Mouse (Mus musculus): ENCODE data around the gene Tpx2. TPM values are rescaled to one million over a fixed set of nuclear protein-coding genes. Genes with fewer than 3 reads are reported as not detected.

Gene Tpx2
- polyA plus RNA-seq, 1 experiment from 2014 or later = 66.5 TPM

DNA sequence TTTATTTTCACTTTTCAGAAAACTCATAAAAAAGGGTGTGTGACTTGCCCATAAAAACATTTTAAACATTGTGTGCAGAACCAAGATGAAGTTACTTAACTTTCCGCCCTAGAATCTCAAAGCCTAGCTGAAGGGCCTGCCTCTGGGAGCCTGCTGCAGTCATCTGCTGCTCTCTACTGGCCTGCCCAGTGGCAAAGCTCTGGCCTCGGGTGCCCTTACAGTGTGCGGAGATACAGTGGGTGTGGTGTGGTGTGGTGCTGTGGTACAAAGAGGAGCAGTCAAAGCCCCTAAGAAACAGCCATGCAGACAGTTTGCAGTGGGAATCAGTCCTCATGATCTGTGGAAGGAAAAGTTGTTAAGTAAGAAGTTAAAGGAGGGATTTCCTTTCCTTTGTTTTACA lies 39.5 kb downstream of the Tpx2 start:
- 89% methylated on average over 3 of the region's 3 CpGs for WGBS
- Histone ChIP-seq H3K4me3 (replicated peaks) (no peak overlapping the region), H3K9ac (no peak overlapping the region), H3K9me3 (no peaks in the 10 kb centered on the region), H3K27ac (no peak overlapping the region), H3K4me1 (no peaks in the 10 kb centered on the region), H3K36me3 (peaks cover 64% of the 10 kb centered on the region), H3K27me3 (replicated peaks) (no peaks in the 10 kb centered on the region), H3K4me2 (no peak overlapping the region)
- ATAC-seq (ENCODE audit: insufficient read depth, low FRiP score, low read depth) = no peak

DNA sequence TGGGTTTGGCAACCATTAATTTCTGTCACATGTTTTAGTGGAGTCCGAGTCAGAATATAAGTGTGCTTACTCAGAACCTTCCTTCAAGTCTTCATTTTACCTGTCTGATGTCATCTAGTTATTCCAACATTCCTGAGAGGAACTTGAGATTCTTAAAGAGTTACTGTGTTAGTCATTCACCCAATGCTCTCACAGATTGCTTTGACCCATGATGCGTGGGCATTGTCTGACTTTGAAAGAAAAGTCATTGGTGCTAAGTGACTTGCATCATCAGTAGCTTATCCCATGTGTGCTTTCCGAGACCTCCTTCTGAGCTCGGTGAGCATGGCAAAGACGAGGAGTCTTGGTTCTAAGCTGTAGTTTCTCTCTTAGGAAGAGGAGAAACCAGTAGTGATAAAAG lies 41.0 kb downstream of the Tpx2 start:
- Histone ChIP-seq H3K4me1 (no peaks in the 10 kb centered on the region), H3K27me3 (replicated peaks) (no peaks in the 10 kb centered on the region), H3K36me3 (peaks cover 73% of the 10 kb centered on the region), H3K9ac (no peak overlapping the region), H3K27ac (no peak overlapping the region), H3K9me3 (no peaks in the 10 kb centered on the region), H3K4me2 (no peak overlapping the region), H3K4me3 (replicated peaks) (no peak overlapping the region)
- ATAC-seq (ENCODE audit: insufficient read depth, low FRiP score, low read depth) = no peak
- WGBS = 95% methylated on average over 5 of the region's 5 CpGs

DNA sequence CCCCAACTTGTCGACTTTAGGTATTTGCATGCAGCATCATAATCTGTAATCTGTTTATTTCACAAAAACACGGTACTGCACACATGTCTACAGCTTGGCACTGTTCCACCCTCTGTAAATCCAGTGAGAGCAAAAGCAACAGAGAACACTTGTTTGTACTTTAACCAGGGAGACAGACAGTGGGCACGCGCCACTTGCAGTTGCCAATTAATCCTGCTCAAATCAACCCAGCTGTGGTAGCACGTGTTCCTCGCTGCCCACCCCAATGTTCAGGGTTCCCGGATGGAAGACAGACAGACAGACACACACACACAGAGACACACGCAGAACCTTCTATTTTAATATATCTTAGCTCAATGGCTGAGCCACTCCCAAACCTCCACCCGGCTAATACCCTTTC lies 48.1 kb downstream of the Tpx2 start:
- no peak for ATAC-seq (ENCODE audit: insufficient read depth, low FRiP score, low read depth)
- 89% methylated on average over 9 of the region's 9 CpGs for WGBS
- H3K36me3 ChIP-seq = peaks cover 45% of the 10 kb centered on the region
- H3K4me3 ChIP-seq (replicated peaks) = no peak overlapping the region
- H3K4me1 ChIP-seq = no peaks in the 10 kb centered on the region
- no peak overlapping the region for H3K4me2 ChIP-seq
- H3K9ac ChIP-seq = no peak overlapping the region
- H3K27ac ChIP-seq = no peak overlapping the region
- no peaks in the 10 kb centered on the region for H3K9me3 ChIP-seq
- no peaks in the 10 kb centered on the region for H3K27me3 ChIP-seq (replicated peaks)

DNA sequence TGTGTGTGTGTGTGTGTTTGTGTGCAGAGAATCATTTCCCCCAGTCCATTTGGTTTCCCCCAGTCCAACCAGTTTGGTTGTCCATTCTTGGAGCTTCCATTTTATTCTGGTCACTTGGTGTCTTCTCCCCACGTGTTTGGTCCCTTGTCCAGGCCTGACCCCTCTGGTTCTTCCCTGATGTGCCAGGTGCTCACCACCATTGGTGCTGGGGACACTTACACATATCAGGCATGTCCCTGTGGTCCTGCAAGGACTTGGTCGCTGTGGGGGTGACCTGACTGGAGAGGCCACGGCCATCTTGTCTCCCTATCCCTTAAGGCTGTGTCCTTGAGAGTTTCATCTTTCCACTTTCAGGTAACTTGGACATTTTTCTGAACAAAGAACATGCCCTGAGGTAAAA lies 49.2 kb downstream of the Tpx2 start:
- Histone ChIP-seq H3K9ac (no peak overlapping the region), H3K27me3 (replicated peaks) (no peaks in the 10 kb centered on the region), H3K4me1 (no peaks in the 10 kb centered on the region), H3K4me2 (no peak overlapping the region), H3K4me3 (replicated peaks) (no peak overlapping the region), H3K36me3 (peaks cover 36% of the 10 kb centered on the region), H3K27ac (no peak overlapping the region), H3K9me3 (no peaks in the 10 kb centered on the region)
- 88% methylated on average over 3 of the region's 3 CpGs for WGBS
- ATAC-seq (ENCODE audit: insufficient read depth, low FRiP score, low read depth) = no peak

DNA sequence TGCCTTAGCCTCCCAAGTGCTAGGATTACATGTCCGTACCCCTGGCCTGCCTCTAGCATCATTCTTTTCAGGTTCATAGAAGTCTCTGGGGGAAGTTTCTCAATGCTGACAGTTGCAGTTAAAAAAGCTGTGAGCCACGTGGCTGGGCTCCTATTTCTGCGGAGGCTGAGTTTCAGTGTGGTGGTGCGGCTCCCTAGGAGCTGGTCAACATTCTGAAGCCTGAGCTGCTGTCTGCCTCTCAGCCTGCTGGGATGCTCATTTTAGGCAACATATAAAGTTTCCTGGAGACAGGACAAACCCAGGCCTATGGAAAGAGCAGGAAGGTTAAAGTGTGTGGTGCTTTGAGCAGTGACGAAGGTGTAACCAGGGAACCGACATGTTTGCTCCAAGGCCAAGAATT lies 51.2 kb downstream of the Tpx2 start:
- Histone ChIP-seq H3K27ac (no peak overlapping the region), H3K4me1 (no peaks in the 10 kb centered on the region), H3K27me3 (replicated peaks) (no peaks in the 10 kb centered on the region), H3K36me3 (peaks cover 17% of the 10 kb centered on the region), H3K4me2 (no peak overlapping the region), H3K9me3 (no peaks in the 10 kb centered on the region), H3K4me3 (replicated peaks) (no peak overlapping the region), H3K9ac (no peak overlapping the region)
- no peak for ATAC-seq (ENCODE audit: insufficient read depth, low FRiP score, low read depth)
- 62% methylated on average over 6 of the region's 6 CpGs for WGBS

DNA sequence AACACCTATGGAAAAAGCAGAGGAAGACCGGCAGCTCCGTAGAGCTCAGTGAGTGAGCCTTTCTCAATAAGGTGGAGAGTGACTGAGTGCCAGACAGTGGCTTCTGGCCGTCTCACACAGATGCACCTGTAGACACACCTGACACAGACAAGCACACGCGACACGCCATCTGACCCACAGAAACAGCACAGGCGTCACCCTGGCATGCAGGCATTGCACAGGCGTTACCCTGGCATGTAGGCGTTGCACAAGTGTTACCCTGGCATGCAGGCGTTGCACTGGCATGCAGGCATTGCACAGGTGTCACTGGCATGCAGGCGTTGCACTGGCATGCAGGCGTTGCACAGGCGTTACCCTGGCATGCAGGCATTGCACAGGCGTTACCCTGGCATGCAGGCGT lies 53.5 kb downstream of the Tpx2 start:
- ATAC-seq (ENCODE audit: insufficient read depth, low FRiP score, low read depth) = no peak
- WGBS = 89% methylated on average over 15 of the region's 15 CpGs
- H3K27ac ChIP-seq = no peak overlapping the region
- no peak overlapping the region for H3K9ac ChIP-seq
- no peak overlapping the region for H3K4me3 ChIP-seq (replicated peaks)
- H3K4me1 ChIP-seq = peaks cover 10% of the 10 kb centered on the region; the same call in 1 of the 2 replicates
- no peak overlapping the region for H3K4me2 ChIP-seq
- no peaks in the 10 kb centered on the region for H3K9me3 ChIP-seq
- no peaks in the 10 kb centered on the region for H3K27me3 ChIP-seq (replicated peaks)
- H3K36me3 ChIP-seq = 0 out of 2 replicates have a peak, but pooled peaks cover 2% of the 10 kb centered on the region

DNA sequence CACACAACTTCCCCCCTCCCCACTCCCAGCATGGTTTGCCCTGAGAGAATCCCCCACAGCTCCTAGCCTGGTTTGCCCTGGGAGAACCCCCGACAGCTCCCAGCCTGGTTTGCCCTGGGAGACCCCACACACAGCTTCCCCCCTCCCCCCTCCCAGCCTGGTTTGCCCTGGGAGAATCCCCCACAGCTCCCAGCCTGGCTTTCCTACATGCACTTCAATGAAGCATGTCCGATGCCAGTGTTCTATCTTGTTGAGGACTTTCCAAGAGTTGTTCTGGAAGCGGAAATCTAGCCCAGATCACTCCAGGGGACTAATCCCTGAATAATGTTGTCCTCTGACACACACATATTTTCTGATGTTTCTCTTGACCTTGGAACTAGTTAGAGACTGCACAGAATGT lies 54.9 kb downstream of the Tpx2 start:
- H3K27me3 ChIP-seq (replicated peaks) = no peaks in the 10 kb centered on the region
- 46% methylated on average over 3 of the region's 3 CpGs for WGBS
- ATAC-seq (ENCODE audit: insufficient read depth, low FRiP score, low read depth) = no peak
- no peak overlapping the region for H3K4me2 ChIP-seq
- no peak overlapping the region for H3K27ac ChIP-seq
- no peak overlapping the region for H3K4me3 ChIP-seq (replicated peaks)
- H3K36me3 ChIP-seq = no peaks in the 10 kb centered on the region
- no peaks in the 10 kb centered on the region for H3K9me3 ChIP-seq
- H3K4me1 ChIP-seq = peaks cover 18% of the 10 kb centered on the region; the same call in 1 of the 2 replicates
- no peak overlapping the region for H3K9ac ChIP-seq

DNA sequence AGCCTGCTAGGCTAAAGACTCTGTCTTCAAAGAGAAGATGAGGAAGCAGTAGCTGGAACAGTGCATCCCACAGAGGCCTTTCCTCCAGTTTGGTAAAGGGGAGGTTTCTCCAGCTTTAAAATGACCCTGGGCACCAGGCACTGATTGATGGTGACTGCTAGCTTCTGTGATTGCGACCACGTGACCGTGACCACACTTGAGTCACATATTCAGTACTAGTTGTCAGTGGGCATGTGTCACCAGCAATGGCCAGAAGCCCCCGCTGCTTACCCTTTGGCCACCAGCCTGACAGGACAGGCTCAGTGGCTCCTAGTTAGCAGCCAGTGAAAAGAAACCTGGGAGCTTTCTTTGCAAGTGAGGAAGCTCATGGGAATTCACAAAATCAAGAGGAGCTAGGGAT lies 55.8 kb downstream of the Tpx2 start:
- no peak overlapping the region for H3K4me2 ChIP-seq
- H3K4me3 ChIP-seq (replicated peaks) = no peak overlapping the region
- no peaks in the 10 kb centered on the region for H3K36me3 ChIP-seq
- H3K4me1 ChIP-seq = peaks cover 18% of the 10 kb centered on the region; the same call in 1 of the 2 replicates
- no peak overlapping the region for H3K27ac ChIP-seq
- H3K9me3 ChIP-seq = no peaks in the 10 kb centered on the region
- WGBS = 65% methylated on average over 4 of the region's 4 CpGs
- H3K9ac ChIP-seq = no peak overlapping the region
- no peaks in the 10 kb centered on the region for H3K27me3 ChIP-seq (replicated peaks)
- ATAC-seq (ENCODE audit: insufficient read depth, low FRiP score, low read depth) = no peak

DNA sequence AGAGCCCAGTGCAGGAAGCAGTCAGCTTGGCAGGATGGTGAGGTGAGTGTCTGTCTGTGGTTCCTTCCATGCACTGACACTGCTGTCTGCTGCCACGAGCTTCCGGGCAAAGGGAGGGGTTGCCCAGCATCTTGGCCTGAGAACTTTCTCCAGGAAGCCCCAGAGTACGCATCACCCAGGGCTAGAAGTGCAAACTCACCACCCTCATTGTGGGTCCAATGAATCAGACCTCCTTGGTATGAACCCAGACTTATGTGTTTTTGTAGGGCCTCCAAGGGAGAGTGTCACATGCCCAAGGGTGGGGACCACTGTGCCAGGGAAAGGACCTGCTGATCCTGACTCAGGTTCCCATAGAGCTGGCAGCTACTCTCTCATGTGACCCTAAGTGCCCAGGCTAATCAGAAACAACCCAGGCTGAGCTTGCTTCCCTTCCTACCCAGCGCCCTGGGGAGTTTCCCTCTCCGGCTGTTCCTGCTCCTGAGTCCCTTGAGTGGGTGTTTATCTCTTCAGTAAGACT lies 56.4 kb downstream of the Tpx2 start:
- Histone ChIP-seq H3K4me3 (replicated peaks) (no peak overlapping the region), H3K9ac (no peak overlapping the region), H3K27me3 (replicated peaks) (no peaks in the 10 kb centered on the region), H3K36me3 (no peaks in the 10 kb centered on the region), H3K4me1 (peaks cover 18% of the 10 kb centered on the region; the same call in 1 of the 2 replicates), H3K27ac (no peak overlapping the region), H3K9me3 (no peaks in the 10 kb centered on the region), H3K4me2 (no peak overlapping the region)
- no peak for ATAC-seq (ENCODE audit: insufficient read depth, low FRiP score, low read depth)
- 61% methylated on average over 5 of the region's 5 CpGs for WGBS

DNA sequence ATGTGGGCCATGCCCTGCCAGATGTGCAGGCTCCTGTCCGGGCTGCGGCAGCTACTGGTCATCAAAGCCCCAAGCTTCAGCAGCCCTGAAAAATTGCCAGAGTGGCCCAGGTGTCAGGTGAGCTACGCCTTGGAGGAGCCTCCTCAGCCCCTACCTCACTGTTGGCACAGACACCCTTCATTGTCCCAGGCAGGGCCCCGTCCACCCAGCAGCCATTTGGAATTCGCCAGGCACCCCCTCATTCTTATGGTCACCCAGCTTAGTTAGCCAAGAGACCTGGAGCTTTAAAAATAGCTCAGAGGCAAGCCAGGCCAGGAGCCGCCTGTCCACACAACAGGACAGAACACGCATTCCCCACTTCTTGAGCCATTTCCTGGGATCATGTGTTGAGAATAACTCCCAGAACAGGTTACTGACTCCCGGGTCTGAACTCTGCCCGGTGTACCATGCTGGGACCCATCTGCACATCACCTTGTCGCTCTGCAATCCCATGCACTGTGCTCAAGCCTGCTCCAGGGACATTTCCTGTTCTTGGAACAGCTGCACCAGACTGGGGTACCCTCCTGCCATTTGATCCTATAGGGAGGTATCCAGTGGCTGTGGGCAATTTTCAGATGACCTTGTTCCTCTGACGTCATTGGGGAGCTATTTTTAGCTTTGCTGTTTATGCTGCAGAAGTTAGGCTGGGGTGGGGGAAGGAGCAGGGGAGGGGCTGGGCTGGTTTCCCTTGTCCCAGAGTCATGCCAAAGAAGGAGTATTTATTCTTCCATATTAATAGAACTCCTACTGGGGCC lies 57.5 kb downstream of the Tpx2 start:
- ATAC-seq (ENCODE audit: insufficient read depth, low FRiP score, low read depth) = peak; percentile 24; the same call in 1 of the 2 replicates
- H3K27me3 ChIP-seq (replicated peaks) = peaks cover under 1% of the 10 kb centered on the region; the same call in 1 of the 2 replicates
- H3K4me2 ChIP-seq = no peak overlapping the region
- H3K4me3 ChIP-seq (replicated peaks) = no peak overlapping the region
- no peak overlapping the region for H3K9ac ChIP-seq
- no peaks in the 10 kb centered on the region for H3K36me3 ChIP-seq
- peaks cover 18% of the 10 kb centered on the region; the same call in 1 of the 2 replicates for H3K4me1 ChIP-seq
- WGBS = 51% methylated on average over 11 of the region's 11 CpGs
- 0 out of 2 replicates have a peak overlapping the region, but pooled peaks have one; percentile 9 for H3K27ac ChIP-seq
- no peaks in the 10 kb centered on the region for H3K9me3 ChIP-seq

DNA sequence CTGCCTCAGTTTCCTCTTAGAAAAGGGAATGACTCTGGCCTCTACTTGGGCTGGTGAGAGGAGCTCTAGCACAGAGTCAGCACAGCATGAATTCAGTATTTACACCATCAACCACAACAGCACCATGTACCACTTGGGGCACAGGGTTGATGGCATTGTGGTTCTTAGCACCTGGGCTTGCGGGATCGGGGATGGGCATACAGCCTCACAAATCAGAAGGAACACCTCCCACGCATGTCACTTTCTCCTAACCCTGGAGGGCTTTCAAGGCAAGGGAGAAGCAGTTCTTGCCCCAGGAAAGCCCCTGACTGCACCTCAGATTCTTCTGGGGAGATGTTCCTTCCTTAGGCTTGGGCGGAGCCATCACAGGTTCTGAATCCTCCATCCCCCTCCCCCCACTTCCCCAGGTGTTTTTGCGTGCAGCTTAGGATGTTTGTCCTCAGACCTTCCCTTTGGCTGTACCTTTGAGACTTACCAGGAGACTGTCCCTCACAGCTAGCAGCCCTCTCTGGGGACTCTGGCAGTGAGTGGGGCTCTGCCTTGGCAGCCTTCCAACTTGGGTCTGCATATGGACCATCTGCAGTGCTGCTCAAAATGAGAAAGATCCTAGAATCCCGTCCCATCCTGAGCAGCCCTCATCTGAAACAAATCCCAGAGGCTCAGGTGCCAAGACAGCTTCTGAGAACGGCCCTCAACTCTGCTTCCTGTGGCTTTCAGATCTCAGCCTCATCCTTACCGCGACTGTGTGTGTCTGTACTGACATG lies 58.7 kb downstream of the Tpx2 start:
- no peak overlapping the region for H3K4me3 ChIP-seq (replicated peaks)
- WGBS = 49% methylated on average over 9 of the region's 9 CpGs
- no peak overlapping the region for H3K4me2 ChIP-seq
- no peak overlapping the region for H3K9ac ChIP-seq
- no peaks in the 10 kb centered on the region for H3K9me3 ChIP-seq
- ATAC-seq (ENCODE audit: insufficient read depth, low FRiP score, low read depth) = no peak
- H3K27me3 ChIP-seq (replicated peaks) = peaks cover 12% of the 10 kb centered on the region
- no peaks in the 10 kb centered on the region for H3K36me3 ChIP-seq
- H3K27ac ChIP-seq = 0 out of 2 replicates have a peak overlapping the region, but pooled peaks have one; percentile 11
- peaks cover 18% of the 10 kb centered on the region; the same call in 1 of the 2 replicates for H3K4me1 ChIP-seq

Measured in stomach, embryonic 15.5 days (tissue).